Mouse (Mus musculus): Measurements from ENCODE around the gene Megf9.

Gene Megf9

DNA sequence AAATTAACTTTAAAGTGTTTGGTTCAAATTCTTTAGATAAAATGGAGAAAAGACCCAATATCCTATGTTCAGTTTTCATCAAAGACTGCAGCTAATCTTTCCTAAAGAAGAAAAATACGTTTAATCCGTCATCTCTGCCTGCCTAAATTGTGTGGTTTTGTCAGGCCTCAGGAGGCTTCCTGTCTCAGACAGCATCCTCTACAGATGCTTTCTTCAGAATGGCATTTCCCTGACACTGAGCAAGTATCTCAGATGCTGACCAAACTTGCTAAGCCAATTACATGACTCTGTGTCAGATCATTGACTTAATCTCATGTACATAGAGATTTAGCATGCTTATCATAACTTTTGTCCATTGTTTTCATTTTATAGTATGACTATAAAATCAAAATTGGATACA lies 11.4 kb downstream of the Megf9 start:
- no peak for DNase-seq (ENCODE audit: low read depth, low spot score)

DNA sequence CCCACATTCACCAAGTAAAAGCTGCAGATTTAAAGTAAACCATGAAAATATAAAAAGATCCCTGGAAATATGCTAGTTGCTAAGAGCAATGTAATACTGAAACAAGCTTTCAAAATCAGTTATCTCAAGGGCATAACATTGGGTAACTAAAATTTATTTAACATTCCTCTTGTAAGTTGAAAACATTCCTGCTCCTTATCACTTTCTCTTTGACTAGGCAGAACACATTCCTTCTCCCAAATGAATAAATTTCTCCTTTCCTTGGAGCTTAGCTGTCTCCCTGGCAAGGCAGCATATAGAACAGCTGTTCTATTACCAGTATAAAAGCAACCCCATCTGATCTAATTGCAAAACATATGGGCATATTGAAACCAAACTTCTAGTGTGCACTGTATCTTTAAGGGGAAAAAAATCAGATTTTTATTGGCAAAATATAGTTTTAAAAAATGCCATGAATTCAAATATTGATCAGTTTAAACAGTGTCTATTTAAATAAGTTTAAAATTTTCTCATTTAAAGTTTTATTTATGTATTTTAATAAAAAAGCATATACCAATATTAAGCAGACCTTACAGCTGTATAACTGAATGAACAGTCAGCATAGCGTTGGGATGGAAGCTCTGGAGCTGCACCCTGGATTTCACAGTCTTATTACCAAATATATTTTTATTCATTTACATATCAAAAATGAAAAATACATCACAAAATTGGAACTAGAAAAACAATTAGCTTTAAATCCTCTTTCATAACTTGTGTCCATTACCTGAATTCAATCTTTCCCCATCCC lies 13.1 kb downstream of the Megf9 start:
- no peak for DNase-seq (ENCODE audit: low read depth, low spot score)

DNA sequence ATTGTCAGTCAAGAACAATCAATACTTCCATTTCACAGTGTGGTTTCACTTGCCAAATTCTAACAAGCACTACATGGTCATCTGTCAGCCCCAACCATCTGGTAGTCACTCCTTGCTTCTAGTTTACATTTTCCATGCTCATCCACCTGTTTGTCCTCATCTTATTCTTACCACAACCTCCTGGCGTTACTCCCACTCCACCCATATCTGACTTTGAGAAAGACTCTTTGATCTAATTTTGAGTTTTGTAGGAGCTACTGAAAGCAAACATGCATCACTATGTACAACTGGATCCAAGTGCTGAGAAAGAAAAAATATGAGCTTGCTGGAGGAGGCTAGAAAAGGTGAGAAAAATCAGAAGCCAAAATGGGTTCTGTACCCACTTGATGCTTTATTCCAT lies 17.1 kb downstream of the Megf9 start:
- no peak for DNase-seq (ENCODE audit: low read depth, low spot score)

DNA sequence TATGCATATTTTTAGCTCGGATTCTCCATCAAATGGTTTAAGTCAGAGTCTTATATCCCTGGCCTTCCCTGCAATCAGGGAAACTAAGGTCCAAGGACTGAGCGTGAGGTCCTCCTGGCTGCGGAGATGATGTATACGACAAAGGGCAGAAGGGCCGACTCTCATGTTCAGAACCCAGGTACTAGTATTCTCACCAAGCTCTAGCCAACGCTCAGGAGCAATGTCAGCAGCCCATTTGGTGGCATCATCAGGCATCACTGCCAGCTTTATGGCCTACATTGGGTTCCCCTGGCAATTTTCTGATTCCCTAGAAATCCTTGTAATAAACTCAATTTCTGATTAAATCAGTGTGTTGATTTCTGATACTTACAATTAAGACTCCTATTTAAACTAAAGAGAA lies 18.5 kb downstream of the Megf9 start:
- no peak for DNase-seq (ENCODE audit: low read depth, low spot score)

DNA sequence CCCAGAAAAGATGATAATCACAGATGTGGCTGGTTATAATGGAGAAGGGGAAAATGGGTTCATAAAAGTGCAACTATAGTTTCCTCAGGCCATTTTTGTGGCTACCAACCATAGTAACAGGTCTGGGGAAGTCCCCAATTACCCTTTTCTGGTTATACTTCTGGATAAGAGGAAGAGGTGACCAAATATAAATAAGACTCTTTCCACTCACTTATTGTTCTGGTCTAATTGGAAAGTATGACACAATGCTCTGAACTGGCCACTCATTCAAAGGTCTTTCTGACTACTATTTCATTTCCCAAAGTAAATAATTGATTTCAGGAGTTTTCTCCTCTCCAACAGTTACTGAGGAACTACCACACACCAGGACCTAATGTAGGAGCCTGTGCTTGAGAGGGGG lies 19.3 kb downstream of the Megf9 start:
- no peak for DNase-seq (ENCODE audit: low read depth, low spot score)

DNA sequence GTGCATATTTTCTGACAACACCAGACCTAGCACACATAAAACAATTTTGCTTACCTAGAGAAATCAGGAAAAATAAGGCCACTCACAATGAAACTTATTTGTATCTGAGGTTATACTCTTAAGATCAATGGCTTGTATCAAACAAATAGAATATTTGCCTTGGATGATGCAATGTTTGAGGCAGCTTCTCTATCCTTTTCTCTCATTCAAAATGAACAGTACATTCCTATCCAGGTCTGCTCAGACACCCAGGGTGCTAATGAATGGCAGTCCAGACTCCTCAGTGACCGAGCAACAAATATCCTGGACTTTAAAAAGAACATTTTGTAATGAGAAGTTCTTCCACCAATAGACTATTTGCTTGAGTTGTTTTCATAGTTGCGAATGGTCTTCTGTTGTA lies 24.8 kb downstream of the Megf9 start:
- DNase-seq (ENCODE audit: low read depth, low spot score), result no peak

DNA sequence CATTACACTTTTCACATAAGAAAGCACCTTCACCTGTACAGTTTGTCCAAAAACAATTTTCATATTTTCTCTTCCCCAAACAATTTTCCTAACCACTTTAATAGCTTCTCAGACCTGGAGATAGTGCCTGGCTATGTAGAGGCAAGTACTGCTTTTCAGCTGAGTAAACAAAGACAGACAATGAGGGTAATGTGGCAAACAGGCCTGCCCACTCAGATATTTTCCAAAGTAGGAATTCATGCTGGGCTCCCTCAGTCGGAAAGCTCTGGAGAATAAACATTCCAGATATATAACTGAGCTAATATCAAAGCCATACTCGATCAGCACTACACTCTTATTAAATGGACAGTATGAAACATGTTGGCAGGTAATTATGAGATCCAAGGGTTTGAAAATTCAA lies 25.2 kb downstream of the Megf9 start:
- no peak for DNase-seq (ENCODE audit: low read depth, low spot score)

DNA sequence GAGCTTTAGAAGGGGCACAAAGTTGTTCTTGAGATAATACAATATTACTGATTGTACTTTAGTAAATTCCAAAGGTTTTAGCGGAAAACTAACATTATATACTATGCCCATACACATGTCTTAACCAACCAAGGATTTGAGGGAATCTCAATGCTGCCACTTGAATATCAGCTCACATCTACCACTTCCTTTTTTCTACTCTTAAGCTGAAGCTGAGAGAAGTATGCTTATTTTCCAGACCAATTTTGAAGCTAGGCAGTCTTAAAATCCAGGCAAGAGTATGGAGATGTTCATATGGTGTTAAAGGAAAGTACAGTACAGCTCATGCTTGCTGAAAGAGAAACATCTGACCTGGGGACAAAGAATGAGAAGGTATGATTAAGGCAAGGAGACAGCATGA lies 26.6 kb downstream of the Megf9 start:
- no peak for DNase-seq (ENCODE audit: low read depth, low spot score)

DNA sequence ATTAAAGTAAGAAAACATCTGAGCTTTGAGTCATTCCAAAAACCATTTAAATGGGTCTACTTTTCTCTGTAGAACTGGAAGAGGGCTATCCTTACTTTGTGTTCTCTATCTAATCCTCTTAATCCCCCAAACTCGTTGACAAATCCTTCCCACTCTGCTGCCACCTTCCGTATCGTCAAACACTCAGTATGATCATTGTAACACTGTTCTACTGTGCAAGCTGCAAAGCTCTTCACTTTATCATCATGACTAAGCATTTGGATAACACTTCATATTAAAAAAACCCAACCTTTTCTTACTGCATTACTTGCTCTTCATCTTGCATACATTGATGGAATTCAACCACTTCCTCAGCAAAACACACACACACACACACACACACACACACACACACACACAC lies 28.8 kb downstream of the Megf9 start:
- DNase-seq (ENCODE audit: low read depth, low spot score), result no peak

DNA sequence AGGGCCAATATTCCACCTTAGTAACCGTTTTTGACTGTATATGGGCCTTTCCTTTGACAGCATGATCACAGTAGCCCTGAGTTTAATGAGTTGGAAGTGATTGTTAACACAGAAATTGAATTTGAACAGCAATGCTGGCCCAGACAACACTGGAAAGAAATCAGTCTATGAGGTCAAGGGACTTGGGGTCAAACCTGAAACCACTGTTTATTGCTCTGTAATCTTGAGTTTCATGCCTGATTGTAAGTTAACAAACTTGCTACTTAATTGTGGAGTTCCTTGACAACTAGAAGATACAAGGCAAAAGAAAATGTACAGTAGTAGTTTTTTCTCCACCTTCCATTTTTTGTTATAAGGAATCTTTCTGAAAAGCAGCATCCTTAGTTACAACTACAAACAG lies 31.0 kb downstream of the Megf9 start:
- no peak for DNase-seq (ENCODE audit: low read depth, low spot score)

DNA sequence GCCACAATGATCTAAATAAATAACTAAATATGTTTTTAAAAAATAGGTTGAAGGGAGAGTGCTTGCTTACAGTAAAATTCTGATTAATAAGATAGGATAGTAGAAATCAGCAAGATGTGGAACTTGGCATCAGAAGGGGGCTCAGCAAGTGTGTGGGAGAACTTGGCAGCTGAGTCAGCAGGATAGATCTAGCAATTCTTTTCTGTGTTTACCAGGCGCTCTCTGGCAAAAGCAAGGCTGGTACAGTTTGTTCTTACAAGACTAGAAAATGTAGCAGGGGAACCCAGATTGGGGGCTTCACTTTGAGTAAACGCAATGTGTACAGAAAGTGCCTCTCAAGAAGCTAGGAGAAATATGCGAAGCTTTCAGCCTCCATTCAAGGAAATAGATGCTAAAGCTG lies 35.5 kb downstream of the Megf9 start:
- no peak for DNase-seq (ENCODE audit: low read depth, low spot score)

DNA sequence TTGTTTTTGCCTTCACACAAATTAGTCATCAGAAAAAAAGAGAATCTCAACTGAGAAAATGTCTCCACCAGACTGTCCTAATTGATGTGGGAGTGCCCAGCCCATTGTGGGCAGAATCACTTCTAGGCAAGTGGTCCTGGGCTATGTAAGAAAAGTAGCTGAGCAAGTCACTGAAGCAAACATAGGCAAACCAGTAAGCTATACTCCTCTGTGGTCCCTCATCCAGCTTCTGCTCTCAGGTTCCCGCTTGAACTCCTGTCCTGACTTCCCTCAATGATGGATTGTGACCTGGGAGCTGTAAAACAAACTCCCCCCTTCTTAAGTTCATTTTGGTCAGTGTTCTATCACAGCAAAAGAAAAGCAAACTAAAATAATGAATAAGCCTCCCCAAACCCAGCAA lies 37.8 kb downstream of the Megf9 start:
- DNase-seq (ENCODE audit: low read depth, low spot score), result no peak

DNA sequence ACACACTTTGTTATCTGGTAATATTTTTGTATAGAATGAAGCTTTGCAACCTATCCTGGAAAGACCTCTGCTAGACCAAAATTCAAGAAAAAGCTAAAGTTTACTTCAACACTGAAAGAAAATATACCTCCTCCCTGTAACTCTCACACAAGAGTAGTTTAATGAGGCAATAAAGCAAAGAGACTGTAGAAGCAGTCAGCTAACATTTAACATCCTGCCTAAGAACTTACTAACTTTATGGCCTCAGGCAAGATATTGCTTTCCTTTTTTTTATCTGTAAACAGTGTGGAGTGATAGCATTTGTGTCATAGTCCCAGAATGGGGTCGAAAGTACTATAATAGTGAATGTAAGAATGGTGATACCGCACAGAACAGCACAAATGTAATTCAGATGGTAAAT lies 45.0 kb downstream of the Megf9 start:
- no peak for DNase-seq (ENCODE audit: low read depth, low spot score)

DNA sequence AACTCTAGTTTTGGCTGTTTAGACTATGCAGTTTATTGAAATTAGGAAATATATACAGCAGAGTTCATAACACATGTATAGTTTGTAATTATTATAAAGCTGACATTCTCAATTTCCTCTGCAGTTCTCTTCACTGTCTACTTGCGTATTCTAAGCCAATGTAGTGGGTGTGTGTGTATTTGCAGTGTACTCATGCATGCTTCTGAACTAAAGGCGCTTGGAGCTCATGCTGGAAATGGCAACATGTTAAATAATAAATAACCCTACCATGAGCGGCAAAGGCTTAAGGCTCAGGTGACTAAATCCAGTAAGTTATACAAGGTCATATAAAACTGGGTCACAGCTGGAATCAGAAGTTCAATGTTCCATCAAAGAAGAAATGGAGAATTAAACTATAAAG lies 46.4 kb downstream of the Megf9 start:
- no peak for DNase-seq (ENCODE audit: low read depth, low spot score)

DNA sequence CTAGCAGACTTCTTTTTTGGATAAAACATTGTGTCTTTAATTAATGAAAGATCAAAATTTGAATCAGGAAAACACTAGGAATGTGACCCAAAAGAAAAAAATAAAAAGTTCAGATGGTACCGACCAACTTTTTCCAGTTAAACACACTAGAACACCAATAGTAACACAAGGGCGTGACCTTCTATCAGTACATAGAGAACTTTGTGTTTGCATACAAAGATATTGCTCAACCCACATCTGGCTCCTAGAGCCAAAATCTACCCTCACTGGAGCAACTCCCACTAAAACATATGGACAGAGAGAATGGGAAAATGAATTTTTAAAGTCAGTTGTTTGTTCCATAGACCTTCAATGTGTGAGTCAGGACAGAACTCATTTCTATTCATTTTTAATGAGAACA lies 50.7 kb downstream of the Megf9 start:
- no peak for DNase-seq (ENCODE audit: low read depth, low spot score)

DNA sequence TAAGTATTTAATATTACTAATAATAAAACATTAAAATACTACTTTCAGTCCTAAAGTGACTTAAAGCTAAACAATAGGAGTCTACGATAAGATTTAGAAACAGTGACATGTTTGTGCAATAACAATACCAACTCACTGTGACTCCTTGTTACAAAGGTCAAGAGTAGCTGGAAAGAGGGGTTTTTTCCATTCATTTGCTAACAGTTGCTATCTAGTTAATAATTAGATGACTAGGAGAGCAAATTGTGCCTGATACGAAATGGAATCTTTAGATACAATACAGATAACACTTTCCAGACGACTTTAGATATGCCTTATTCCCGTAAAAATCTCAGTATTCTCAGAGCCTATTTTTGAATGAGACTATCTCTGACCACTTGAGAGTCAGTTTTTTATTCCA lies 52.9 kb downstream of the Megf9 start:
- no peak for DNase-seq (ENCODE audit: low read depth, low spot score)

DNA sequence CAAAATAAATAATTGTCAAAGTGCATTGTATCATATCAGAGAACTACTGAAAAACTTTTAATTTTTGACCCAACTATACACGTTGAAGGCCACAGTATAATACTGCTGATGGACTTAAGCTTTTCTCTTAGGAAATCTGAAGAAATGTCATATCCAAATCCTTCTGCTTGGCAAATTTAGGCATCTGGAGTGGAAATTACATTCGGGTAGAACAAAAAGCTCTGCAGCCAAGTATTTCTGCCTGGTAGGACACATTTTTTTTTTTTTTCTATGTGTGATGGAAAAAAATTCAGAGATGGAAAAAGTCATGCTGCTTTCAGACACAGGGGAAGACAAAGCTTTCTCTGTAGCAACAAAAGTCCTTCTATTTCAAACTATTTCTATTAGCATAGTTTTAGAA lies 63.4 kb downstream of the Megf9 start:
- DNase-seq (ENCODE audit: low read depth, low spot score), result no peak

DNA sequence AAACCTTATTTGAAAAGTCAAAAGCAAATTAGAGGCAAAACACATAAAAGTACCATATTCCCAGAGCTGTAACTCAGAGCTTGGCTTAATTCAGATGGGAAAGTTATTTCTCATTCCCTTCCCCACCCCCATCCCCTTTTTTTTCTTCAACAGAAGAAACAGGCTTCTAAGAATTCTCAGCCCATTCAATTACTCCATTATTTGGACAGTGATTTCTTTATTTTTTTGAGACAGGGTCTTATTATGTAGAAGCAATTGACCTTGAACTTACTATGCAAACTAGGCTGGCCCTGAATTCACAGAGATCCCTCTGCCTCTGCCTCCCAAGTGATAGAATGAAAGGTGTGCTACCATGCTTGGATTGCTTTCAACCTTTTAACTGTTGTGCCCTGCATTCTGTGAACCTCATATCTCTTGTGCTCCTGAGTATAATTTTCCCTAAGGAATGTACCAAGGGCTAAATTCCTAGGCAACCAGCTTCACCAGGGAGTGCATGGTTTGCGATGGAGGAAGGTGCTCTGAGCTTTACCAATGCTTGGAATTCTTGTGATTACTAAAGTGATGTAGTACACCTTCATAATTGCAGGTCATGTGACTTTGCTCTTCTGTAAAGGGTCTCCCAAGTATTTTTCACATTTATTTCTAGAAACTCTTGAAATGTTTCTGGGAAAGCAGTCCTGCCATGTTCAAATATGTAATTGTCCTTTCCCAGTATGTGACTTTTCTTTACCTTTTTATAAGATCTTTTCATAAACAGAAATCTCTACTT lies 68.7 kb downstream of the Megf9 start:
- DNase-seq (ENCODE audit: low read depth, low spot score), result no peak

DNA sequence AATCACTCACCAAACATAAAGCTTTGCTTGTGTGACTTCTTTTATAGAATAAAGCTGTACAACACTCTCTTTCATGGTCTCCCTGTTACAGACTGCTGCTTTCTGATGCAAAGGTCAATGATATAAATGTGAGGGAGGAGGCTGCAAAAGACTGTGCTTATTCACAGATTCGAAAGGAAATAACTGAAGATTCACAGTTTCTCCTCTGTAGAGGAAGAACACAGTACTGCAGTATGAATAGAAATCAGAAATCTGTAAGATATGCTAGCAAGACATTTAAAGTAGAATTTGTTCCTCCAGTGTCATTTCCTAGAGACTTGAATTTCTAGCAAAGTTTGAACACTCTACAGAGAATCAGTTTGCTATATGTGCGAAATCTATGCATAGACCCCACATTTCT lies 71.5 kb downstream of the Megf9 start:
- no peak for DNase-seq (ENCODE audit: low read depth, low spot score)

DNA sequence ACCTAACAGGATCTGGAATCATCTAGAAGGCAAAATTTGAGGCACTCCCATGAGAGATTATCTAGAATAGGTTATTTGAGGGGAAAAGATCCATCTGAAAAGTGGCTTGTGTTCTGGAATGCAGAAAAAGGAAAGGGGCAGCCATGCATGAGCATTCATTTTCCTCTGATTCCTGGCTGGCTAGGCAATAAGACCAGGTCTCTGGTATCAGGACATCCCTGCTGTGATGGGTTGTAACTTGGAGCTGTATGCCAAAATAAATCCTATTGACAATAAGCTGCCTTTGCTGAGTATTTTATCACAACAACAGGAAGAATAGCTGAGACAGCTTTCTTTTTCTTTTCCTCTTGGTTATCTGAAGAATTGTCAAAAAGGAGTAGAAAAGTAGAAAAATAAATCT lies 73.4 kb downstream of the Megf9 start:
- no peak for DNase-seq (ENCODE audit: low read depth, low spot score)

DNA sequence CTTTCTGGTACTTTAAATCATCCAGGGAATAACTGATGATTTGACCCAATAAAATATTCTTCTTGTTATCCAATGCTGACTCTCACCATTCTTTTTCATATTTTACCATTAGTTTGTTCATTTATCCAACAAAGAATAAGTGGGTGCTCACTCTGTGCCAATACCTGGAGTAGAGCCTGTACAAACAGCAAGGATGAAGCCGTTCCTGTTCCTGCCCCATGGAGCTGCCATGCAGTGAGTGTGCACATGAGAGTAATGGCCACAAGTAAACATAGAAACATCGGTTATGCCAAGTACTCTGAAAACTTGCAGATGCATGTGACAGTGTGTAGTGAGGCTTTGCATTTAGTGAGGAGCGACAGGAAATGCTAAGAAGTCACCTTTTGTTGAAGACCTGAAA lies 82.6 kb downstream of the Megf9 start:
- no peak for DNase-seq (ENCODE audit: low read depth, low spot score)

DNA sequence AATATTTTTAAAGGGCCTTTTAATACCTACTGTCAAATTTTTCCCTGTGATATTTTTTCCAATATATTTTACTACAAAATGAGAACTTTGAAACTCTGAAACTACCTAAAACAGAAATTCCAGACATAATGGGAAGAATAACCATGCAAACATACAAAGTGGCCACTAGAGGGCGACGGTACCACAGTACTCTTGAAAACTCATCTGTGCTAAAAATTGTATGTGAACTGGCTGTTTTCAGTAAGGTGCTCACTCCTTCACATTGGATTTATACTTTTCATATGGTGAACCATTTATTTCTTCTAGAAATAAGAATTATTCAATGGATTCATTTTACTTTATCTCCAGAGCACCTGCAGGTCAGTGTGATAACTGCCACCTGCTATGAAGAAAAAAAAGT lies 83.0 kb downstream of the Megf9 start:
- DNase-seq (ENCODE audit: low read depth, low spot score), result peak; percentile 39

DNA sequence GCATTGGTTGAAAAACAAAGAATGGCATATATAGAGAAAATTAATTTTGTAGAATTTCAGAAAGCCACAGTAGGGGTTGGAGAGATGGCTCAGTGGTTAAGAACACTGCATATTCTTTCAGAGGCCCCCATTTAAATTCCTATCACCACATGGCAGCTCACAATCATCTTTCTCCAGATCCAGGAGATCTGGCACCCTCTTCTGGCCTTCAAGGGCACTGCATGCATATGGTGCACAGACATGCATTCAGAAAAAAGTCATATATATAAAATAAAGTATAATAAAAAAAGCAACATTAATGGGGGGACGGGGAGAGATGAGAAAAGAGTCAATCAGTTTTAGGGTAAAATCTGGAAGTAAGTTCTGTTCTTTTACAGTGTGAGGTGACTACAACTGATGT lies 85.1 kb downstream of the Megf9 start:
- DNase-seq (ENCODE audit: low read depth, low spot score), result peak; percentile 2

Measured in CD4-positive helper T cell, adult 2 months (primary cell).